Mouse (Mus musculus) limb, embryonic 12.5 days (tissue): Measurements from ENCODE around the gene Usp33. TPM values are rescaled to one million over a fixed set of nuclear protein-coding genes. Genes with fewer than 3 reads are reported as not detected.

Experiments
- ATAC-seq: fragments of 200-750 bp; cut with Nextera tagmentation; 2 replicates; pipeline ENCODE4 v1.8.0; 2017; ENCODE audit warnings: low read depth, moderate TSS enrichment; ENCODE audit not compliant: insufficient number of reproducible peaks, insufficient read depth, low FRiP score, low TSS enrichment
- H3K27ac ChIP-seq: fragments of 300-500 bp; sonication (generic); 2 replicates; pipeline ENCODE4 v1.5.1; 2016; ENCODE audit warnings: mild to moderate bottlenecking, moderate library complexity
- H3K27me3 ChIP-seq: fragments of 300-500 bp; sonication (generic); 2 replicates; pipeline ENCODE4 v1.6.1; 2016; ENCODE audit warnings: mild to moderate bottlenecking, moderate library complexity
- H3K36me3 ChIP-seq: fragments of 300-500 bp; sonication (generic); 2 replicates; pipeline ENCODE4 v1.6.1; 2016; ENCODE audit warnings: mild to moderate bottlenecking, moderate library complexity
- H3K4me1 ChIP-seq: fragments of 300-500 bp; sonication (generic); replicated peaks from 2 replicates; pipeline ENCODE4 v1.6.1; 2016
- H3K4me2 ChIP-seq: fragments of 300-500 bp; sonication (generic); 2 replicates; pipeline ENCODE4 v1.6.1; 2016; ENCODE audit warnings: mild to moderate bottlenecking, moderate library complexity
- H3K4me3 ChIP-seq: fragments of 300-500 bp; sonication (generic); replicated peaks from 2 replicates; pipeline ENCODE4 v1.5.1; 2016; ENCODE audit warnings: mild to moderate bottlenecking
- H3K9ac ChIP-seq: fragments of 300-500 bp; sonication (generic); replicated peaks from 2 replicates; pipeline ENCODE4 v1.6.1; 2016; ENCODE audit warnings: mild to moderate bottlenecking, moderate library complexity
- H3K9me3 ChIP-seq: fragments of 300-500 bp; sonication (generic); 2 replicates; pipeline ENCODE4 v1.6.1; 2016; ENCODE audit warnings: mild to moderate bottlenecking, moderate library complexity
- WGBS: fragments of 180-500 bp; shearing (Covaris S2); methylation state at CpG from one replicate; pipeline ENCODE4 v1.1.7; 2016; 5-methylcytosine and 5-hydroxymethylcytosine counted together
- polyA plus RNA-seq: library from polyadenylated mRNA; unstranded; fragments of >200 nt; fragmentation: Nextera tagmentation; extraction: Ambion mirVana; gene quantifications from 2 replicates; pipeline ENCODE4 v1.2.1, GENCODE M21; 2016

Usp33 gene
- polyA plus RNA-seq, 1 experiment from 2014 or later, result 53.8 TPM

DNA sequence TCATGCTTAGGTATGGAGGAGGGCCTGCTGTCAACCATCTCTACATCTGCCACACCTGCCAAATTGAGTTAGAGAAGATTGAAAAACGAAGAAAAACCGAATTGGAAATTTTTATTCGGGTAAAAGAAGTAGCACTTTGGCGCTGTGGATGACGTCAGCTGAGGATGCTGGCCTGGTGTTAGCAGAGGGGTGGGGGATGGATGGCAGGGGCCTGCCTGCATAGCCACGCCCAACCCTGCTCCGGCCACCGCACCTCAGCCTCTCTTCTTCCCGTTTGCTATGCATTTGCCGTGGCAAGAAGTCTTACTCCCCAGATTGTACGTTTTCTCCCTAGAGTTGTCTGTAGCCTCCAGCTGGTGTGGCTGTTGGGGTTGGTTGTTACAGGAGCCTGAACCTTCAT lies 37.8 kb downstream of the Usp33 start:
- WGBS, result 76% methylated on average over 11 of the region's 11 CpGs
- ATAC-seq, result no peak
- Histone ChIP-seq H3K27ac (no peak overlapping the region), H3K4me1 (no peaks in the 10 kb centered on the region), H3K4me3 (no peak overlapping the region), H3K4me2 (no peak overlapping the region), H3K36me3 (peaks cover 84% of the 10 kb centered on the region), H3K9ac (no peak overlapping the region), H3K9me3 (no peaks in the 10 kb centered on the region), H3K27me3 (no peaks in the 10 kb centered on the region)

- Histone ChIP-seq H3K9ac (peak within 1 kb of the TSS; percentile 91), H3K27me3 (no peaks in the 10 kb centered on the region), H3K27ac (peak within 1 kb of the TSS; percentile 98), H3K4me3 (peak within 1 kb of the TSS; percentile 73), H3K4me2 (peak within 1 kb of the TSS; percentile 72), H3K9me3 (no peaks in the 10 kb centered on the region), H3K4me1 (peaks cover 25% of the 10 kb centered on the region), H3K36me3 (peaks cover 27% of the 10 kb centered on the region; the same call in 1 of the 2 replicates)
- WGBS, result under 1% methylated on average over 70 of the region's 108 CpGs
- peak; percentile 91 for ATAC-seq
Measured at GRCm38 (mm10) chr3:152395350-152396277, 49.3 kb downstream of the Usp33 start, which contains the start of gene Zzz3. Gene Zzz3 (plus strand): TSS chr3:152395473.

- peak overlapping the region; percentile 98 for H3K27ac ChIP-seq
- peaks cover 26% of the 10 kb centered on the region for H3K4me1 ChIP-seq
- peak overlapping the region; percentile 79 for H3K4me2 ChIP-seq
- WGBS, result under 1% methylated on average over 61 of the region's 102 CpGs
- peak; percentile 86 for ATAC-seq
- peak overlapping the region; percentile 73 for H3K4me3 ChIP-seq
- H3K9ac ChIP-seq, result peak overlapping the region; percentile 91
- H3K27me3 ChIP-seq, result no peaks in the 10 kb centered on the region
- peaks cover 22% of the 10 kb centered on the region; the same call in 1 of the 2 replicates for H3K36me3 ChIP-seq
- no peaks in the 10 kb centered on the region for H3K9me3 ChIP-seq
Measured at GRCm38 (mm10) chr3:152396278-152396987, 50.2 kb downstream of the Usp33 start.

DNA sequence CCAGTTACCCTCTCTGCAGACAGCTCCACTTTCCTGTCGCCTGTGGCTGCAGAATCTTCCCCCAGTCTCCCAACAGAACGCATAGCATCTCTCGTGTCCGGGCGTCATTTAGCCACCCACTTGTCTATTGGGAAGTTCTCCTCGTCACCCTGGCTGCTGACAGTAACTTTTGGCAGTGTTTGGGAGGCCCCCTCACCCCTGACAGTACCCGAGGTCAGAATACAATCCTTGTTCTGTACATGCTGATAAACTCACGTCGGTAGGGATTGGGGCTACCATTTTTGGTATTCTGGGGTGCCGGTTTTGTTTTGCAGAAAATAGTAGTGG lies 50.7 kb downstream of the Usp33 start:
- peaks cover 19% of the 10 kb centered on the region; the same call in 1 of the 2 replicates for H3K36me3 ChIP-seq

DNA sequence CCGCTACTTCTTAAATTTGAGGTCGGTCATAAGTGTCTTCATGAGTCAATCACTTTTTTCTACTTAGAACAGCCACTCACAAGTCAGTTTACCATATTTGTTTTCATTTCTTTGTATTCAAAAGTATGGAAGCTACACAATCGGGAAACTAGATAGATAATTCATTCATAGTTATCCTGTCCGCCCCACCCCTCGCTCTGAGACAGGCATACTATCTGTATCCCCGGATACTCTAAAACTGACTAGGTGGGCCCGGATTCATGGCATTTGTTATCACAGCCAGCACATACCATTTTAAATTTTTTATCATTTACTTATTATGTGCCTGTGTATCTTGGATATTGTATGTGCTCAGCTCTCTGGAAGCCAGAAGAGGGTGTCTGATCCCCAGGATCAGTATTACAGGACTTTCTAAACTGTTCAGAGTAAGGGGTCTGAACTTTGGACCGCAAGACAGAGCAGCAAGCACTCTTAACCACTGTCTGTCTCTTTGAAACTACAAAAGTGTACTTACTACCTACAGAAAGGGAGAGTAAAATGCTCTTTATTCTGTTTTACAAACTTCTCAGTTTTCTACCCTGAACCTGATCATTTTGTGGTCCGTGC lies 51.2 kb downstream of the Usp33 start:
- Histone ChIP-seq H3K36me3 (peaks cover 14% of the 10 kb centered on the region; the same call in 1 of the 2 replicates), H3K9me3 (no peaks in the 10 kb centered on the region), H3K27ac (no peak overlapping the region), H3K27me3 (no peaks in the 10 kb centered on the region), H3K4me1 (peaks cover 36% of the 10 kb centered on the region), H3K9ac (peak overlapping the region; percentile 91), H3K4me3 (peak overlapping the region; percentile 73), H3K4me2 (peak overlapping the region; percentile 79)
- 72% methylated on average over 9 of the region's 9 CpGs for WGBS
- ATAC-seq, result no peak

More for the DNA sequence above, 50.7 kb downstream of the Usp33 start:
- H3K4me1 ChIP-seq, result peaks cover 31% of the 10 kb centered on the region
- peak overlapping the region; percentile 79 for H3K4me2 ChIP-seq
- no peaks in the 10 kb centered on the region for H3K27me3 ChIP-seq
- peak overlapping the region; percentile 73 for H3K4me3 ChIP-seq
- H3K9me3 ChIP-seq, result no peaks in the 10 kb centered on the region
- H3K9ac ChIP-seq, result peak overlapping the region; percentile 91
- H3K27ac ChIP-seq, result peak overlapping the region; percentile 98
- WGBS, result 1% methylated on average over 10 of the region's 10 CpGs
- no peak for ATAC-seq

GRCm38 (mm10) chr3:152400441-152400840 lies 54.2 kb downstream of the Usp33 start:
- Histone ChIP-seq H3K4me1 (peaks cover 22% of the 10 kb centered on the region), H3K4me3 (no peak overlapping the region), H3K4me2 (no peak overlapping the region), H3K9ac (no peak overlapping the region), H3K36me3 (no peaks in the 10 kb centered on the region), H3K9me3 (no peaks in the 10 kb centered on the region), H3K27ac (no peak overlapping the region), H3K27me3 (no peaks in the 10 kb centered on the region)
- ATAC-seq, result no peak
- 76% methylated on average over 5 of the region's 5 CpGs for WGBS

GRCm38 (mm10) chr3:152400875-152401274 lies 54.6 kb downstream of the Usp33 start:
- 69% methylated on average over 3 of the region's 3 CpGs for WGBS
- no peak overlapping the region for H3K27ac ChIP-seq
- peaks cover 23% of the 10 kb centered on the region for H3K4me1 ChIP-seq
- H3K4me3 ChIP-seq, result no peak overlapping the region
- no peak for ATAC-seq
- H3K27me3 ChIP-seq, result no peaks in the 10 kb centered on the region
- H3K36me3 ChIP-seq, result no peaks in the 10 kb centered on the region
- H3K9me3 ChIP-seq, result no peaks in the 10 kb centered on the region
- H3K4me2 ChIP-seq, result no peak overlapping the region
- no peak overlapping the region for H3K9ac ChIP-seq

DNA sequence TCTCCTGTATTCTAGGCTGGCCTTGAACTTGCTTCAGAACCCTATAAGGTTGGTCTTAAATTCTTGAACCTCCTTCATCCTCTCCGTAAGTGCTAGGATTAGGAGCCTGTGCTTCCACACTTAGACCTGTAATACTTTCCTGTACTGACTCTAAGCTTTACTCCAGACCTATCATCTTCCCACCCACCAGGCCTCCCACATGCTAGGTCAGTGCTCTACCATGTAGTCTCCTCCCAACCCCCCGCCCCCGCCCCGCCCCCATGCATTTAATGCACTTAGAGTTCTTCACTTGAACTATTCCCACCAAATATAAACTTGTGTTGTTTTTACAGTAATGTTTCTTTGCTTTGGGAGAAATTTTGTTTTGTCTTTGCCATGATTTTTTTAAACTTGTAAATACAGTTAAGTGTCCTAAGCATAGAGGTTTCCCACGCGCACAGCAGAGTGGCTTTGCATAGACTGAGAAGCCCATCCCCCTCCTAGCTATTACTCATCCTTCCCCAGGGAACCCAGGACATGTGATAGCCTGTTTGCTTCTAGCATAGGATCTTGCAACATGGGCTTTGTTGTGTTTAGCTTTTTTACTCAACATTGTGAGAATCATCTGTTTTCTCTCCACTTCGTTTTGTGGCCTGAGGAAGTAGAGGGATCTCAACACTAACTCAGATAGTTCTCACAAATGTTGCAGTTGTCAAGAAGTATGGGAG lies 55.8 kb downstream of the Usp33 start:
- no peak overlapping the region for H3K4me3 ChIP-seq
- 80% methylated on average over 7 of the region's 7 CpGs for WGBS
- no peak; the same call in 1 of the 2 replicates for ATAC-seq

GRCm38 (mm10) chr3:152402671-152403066 lies 56.4 kb downstream of the Usp33 start:
- Histone ChIP-seq H3K27ac (no peak overlapping the region), H3K36me3 (no peaks in the 10 kb centered on the region), H3K27me3 (no peaks in the 10 kb centered on the region), H3K4me1 (peaks cover 19% of the 10 kb centered on the region), H3K9ac (no peak overlapping the region), H3K4me2 (no peak overlapping the region), H3K4me3 (no peak overlapping the region), H3K9me3 (no peaks in the 10 kb centered on the region)
- 82% methylated on average over 3 of the region's 3 CpGs for WGBS
- ATAC-seq, result no peak

More for the DNA sequence above, 55.8 kb downstream of the Usp33 start:
- Histone ChIP-seq H3K4me2 (no peak overlapping the region), H3K9ac (no peak overlapping the region), H3K27ac (no peak overlapping the region), H3K27me3 (no peaks in the 10 kb centered on the region), H3K36me3 (no peaks in the 10 kb centered on the region), H3K9me3 (no peaks in the 10 kb centered on the region), H3K4me1 (peaks cover 24% of the 10 kb centered on the region)

GRCm38 (mm10) chr3:152403827-152404226 lies 57.5 kb downstream of the Usp33 start:
- no peaks in the 10 kb centered on the region for H3K36me3 ChIP-seq
- peaks cover 15% of the 10 kb centered on the region for H3K4me1 ChIP-seq
- ATAC-seq, result no peak
- no peaks in the 10 kb centered on the region for H3K27me3 ChIP-seq
- WGBS, result 80% methylated on average over 2 of the region's 2 CpGs
- no peak overlapping the region for H3K9ac ChIP-seq
- H3K27ac ChIP-seq, result no peak overlapping the region
- no peak overlapping the region for H3K4me2 ChIP-seq
- no peaks in the 10 kb centered on the region for H3K9me3 ChIP-seq
- H3K4me3 ChIP-seq, result no peak overlapping the region
